Mouse (Mus musculus): Measurements from ENCODE around the gene Zbtb9.
A peak's percentile ranks its signal among the peaks of the same experiment; 100 is the strongest.
"Not testable (repeated sequence)": the region's sequence is repeated elsewhere in the genome, so short reads cannot be mapped to it uniquely, and the experiment has no call there.

Zbtb9 gene

DNA sequence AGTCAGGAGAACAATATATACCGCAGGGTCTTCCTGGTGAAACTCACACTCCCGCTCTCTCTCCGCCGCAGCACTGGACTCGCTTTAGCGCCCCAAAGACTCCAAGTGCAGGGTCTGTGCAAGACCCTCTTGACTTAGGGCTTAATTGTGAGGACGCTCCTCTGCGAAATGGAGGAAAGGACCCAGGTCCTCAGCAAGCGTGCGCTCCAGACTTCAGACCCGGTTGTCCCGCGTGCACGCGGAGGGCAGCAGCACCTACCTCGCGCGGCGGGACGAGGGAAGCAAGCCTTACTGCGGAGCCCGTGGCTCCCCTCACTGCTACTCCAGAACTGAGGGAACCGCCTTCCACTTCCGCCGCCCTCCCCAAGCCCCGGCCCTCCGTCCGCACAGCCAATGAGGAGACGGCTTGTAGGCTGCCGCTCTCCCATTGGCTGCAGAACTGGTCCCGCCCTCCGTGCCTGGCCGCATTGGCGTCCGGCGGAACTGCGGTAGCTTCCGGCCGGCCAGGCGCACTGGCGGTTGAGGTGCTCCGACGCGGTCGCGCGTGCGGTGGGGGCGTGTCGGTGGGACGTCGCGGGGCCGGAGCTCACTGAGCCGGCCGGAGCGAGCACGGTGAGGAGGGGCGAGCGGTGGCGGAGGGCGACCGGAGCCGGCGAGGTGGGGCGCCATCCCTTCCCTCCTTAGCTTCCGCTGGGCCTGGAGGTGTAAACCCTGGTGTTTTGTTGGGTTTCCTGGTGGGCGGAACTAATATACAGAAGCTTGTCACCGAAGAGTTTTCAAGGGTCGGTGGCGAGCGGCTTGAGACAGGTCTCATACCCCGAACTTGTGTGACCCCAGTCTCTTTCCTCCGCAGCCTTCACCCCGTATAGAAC is at the start of gene Zbtb9:
Gene Zbtb9 (plus strand): TSS at position 465 of the 872 bp plus-strand sequence.
- DNase-seq: peak; percentile 96

DNA sequence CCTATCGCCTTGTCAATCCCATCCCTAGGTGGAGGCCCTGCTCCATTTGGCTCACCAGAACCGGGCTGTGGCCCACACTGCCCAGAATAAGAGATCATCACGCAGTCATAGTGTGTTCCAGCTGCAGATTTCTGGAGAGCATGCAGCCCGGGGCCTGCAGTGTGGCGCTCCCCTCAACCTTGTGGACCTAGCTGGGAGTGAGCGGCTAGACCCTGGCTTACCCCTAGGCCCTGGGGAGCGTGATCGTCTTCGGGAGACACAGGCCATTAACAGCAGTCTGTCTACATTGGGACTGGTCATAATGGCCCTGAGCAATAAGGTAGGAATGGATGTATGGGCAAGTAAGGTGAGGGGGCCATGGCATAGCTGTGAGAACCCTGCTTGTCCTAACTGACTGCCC is 47.6 kb upstream of the Zbtb9 start:
- DNase-seq: not testable (repeated sequence)

DNA sequence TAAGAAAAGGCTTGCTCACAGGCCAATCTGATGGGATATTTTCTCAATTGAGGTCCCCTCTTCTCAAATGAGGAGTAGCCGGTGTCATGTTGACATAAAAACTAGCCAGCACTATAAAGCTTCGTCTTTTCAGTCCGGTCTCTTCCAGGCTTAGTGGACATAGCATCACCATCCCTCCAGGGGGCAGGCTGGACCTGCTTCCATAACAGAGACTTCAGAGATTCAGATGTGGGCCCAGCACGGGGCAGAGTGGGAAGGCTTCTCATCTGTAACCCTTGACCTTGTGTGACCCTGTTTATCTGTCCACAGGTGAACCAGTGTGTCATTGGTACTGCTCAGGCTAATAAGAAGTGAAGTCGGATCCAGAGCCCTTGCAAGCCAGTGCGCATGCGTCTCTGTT is 41.2 kb upstream of the Zbtb9 start:
- peak; percentile 64 for DNase-seq

GRCm38 (mm10) chr17:26932839-26933398 is 40.0 kb upstream of the Zbtb9 start, which contains the start of gene Phf1:
Gene Phf1 (plus strand): TSS chr17:26933052.
- DNase-seq: peak; percentile 99

- DNase-seq: peak; percentile 54
These were observed 39.5 kb upstream of the Zbtb9 start for GRCm38 (mm10) chr17:26933419-26933818.

DNA sequence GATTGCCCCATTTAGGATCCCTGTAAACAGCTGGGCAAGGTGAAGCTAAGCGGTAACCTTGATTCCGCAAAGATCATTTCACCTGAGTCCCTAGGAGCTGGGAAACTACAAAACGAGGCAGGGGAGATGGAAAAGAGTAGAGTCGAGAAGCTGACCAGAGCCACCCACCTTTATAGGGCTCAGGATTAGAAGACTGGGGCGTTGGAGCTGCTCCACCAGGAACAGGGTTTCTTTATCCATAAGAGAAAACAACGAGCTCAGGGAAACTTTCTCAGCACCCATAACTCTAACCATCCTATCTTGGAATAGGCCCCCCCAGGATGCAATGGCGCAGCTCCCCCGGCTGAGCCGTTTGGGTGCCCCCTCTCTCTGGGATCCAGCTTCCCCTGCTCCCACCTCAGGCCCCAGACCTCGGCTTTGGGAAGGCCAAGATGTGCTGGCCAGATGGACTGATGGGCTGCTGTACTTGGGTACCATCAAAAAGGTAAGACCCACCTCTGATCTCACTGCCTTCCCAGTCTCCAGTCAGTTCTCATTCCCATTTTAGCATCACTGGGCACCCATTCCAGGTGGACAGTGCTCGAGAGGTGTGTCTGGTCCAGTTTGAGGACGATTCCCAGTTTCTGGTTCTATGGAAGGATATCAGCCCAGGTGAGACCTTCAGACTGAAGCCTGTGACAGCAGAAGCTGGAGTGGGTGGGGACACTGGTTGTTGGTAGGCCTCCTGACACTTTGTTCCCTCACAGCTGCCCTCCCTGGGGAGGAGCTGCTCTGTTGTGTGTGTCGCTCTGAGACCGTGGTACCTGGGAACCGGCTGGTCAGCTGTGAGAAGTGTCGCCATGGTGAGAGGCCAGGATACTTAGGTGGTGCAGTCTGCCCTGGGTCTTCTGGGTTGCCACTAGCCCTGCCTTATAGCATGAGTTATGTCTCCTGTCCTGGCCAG is 38.8 kb upstream of the Zbtb9 start:
- no peak for DNase-seq

DNA sequence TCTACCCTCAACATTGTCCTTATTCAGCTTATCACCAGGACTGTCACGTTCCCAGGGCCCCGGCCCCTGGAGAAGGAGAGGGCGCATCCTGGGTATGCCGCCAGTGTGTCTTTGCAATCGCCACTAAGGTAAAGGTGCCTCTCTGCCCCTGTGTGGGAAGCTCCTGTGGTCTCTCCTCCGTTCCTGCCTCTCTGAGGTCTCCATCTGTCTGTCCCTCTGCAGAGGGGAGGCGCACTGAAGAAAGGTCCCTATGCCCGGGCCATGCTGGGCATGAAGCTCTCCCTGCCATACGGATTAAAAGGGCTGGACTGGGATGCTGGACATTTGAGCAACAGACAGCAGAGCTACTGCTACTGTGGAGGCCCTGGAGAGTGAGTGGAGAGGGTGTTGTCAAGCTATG is 37.9 kb upstream of the Zbtb9 start:
- DNase-seq: no peak

DNA sequence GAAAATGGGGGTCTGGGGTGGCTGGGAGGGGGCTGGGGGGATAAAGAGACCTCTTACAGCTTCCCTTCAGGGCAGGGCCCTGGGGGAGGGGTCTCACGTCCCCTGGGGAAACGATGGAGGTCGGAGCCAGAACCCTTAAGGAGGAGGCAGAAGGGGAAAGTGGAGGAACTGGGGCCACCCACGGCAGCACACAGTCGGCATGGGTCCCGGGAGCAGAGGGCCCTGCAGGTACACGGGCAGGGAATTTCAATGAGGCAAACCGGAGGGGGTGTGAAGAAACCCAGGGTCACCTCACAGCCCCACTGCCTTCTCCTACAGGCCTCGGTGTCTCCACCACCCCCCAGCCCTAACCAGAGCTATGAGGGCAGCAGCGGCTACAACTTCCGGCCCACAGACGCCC is 36.5 kb upstream of the Zbtb9 start:
- DNase-seq: no peak

DNA sequence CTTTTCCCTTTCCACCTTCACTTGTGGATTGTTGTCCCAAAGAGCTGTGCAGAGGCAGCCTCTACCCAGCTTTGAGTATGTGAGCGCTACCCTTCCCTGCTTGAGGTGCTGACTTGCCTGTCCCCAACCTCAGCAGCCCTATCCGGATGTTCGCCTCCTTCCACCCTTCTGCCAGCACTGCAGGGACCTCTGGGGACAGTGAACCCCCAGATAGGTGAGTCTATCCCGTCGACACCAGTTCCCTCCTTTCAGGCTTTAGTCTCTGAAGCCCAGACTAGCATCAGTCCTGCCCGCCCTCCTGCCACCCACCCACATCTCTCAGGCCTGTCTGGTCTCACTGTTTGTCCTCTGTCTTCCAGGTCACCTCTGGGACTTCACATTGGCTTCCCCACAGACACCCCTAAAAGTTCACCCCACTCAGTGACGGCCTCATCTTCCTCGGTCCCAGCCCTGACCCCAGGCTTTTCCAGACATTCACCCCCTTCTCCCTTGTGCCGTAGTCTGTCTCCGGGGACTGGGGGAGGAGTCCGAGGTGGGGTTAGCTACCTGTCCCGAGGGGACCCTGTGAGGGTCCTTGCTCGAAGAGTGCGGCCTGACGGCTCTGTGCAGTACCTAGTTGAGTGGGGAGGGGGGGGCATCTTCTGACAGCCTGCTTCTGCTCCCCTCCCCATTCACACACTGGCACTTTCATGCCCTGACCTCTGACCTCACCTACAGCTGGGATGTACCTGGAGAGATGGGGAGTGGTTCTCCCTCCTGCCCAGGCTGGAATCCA is 35.9 kb upstream of the Zbtb9 start:
- DNase-seq: no peak

DNA sequence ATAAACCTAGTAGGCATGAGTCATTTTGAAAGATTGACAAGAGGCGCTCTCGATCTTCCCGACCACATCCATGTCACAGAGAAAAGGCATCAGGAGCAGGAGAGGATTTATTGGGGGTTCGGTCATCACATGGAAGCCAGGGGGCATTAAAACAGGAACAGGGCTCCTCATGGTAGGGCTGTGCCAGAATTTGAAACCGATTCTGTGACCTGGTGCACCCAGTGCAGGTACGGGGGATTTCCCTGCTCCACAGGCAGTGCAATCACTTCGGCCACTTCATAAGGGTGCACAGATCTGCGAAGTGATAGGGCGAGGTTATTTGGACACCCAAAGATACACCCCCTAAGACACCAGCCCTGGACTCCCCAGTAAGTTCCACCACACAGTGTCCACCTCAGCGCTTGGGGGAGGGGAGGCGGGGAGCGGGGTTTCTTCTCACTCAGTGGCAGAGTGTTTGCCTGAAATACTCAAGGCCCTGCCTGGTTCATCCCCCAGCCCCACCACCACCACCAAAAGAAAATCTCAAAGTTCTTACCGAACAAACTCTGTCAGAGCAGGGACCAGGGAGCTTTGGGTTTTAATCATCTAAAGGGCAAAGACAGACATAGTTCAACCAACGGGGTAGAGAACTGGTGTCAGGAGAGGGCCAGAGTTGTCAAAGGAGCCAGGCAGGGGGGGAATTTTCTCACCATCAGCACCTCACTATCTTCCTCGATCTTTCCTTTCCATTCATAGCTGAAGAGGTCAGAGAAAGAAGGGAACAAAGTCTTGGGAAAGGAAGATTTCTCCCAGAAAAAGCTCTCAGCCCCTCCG is 34.9 kb upstream of the Zbtb9 start:
- DNase-seq: peak; percentile 20

GRCm38 (mm10) chr17:26938731-26939130 is 34.2 kb upstream of the Zbtb9 start:
- DNase-seq: no peak

DNA sequence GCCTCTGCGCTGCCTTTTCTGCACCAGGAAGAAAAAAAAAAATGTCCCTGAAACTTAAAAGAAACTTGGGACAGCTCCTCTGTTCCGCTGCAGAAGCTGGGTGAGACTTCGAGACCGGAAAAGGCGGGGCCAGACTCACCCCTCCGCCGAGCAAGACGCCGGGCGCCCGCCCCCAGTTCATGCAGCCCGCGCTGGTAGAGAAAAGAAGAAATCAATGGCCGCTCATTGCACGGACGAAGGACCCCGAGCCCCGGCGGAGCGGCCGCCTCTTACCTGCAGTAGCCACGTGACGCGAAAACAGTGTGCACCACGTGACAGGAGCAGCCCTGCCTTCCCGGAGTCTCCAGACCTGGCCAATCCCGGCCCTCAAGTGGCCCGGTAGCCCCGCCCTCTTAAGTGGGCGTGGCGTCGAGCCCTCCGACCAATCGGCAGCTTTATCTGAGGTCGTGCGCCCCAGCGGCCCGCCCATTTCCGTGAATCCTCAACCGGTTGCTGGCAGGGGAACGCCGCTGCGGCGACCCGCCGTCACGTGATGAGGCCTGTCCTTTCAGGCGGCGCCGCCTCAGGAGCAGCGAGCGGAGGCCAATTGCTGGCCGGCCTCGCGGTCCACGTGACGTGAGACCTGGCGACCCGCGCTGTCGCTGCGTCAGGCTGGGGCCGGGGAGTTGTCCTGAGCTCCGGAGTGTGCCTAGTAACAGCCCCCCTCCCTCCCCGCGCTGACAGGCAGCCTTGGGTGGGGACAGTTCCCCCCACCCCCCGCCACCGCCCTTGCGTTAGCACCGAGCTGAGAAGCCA is 33.6 kb upstream of the Zbtb9 start, which contains the start of gene Cuta:
Gene Cuta (minus strand): TSS at position 392 of the 795 bp plus-strand sequence.
- DNase-seq: peak; percentile 100

DNA sequence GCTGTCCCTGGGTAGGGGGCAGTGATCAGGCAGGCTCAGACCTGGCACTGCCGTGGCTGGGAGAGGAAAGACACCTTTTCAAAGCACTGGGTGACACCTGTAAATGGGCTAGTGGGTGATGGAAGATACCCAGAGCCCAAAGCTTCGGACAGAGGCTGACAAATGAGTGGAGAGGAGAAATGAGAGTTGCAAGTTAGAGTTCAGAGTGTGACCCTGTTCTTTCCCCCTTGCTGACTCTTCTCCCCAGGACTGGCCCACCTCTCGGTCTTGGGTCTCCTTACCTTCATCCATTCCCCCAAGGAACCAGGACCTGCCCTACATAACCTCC is 33.0 kb upstream of the Zbtb9 start:
- no peak for DNase-seq

DNA sequence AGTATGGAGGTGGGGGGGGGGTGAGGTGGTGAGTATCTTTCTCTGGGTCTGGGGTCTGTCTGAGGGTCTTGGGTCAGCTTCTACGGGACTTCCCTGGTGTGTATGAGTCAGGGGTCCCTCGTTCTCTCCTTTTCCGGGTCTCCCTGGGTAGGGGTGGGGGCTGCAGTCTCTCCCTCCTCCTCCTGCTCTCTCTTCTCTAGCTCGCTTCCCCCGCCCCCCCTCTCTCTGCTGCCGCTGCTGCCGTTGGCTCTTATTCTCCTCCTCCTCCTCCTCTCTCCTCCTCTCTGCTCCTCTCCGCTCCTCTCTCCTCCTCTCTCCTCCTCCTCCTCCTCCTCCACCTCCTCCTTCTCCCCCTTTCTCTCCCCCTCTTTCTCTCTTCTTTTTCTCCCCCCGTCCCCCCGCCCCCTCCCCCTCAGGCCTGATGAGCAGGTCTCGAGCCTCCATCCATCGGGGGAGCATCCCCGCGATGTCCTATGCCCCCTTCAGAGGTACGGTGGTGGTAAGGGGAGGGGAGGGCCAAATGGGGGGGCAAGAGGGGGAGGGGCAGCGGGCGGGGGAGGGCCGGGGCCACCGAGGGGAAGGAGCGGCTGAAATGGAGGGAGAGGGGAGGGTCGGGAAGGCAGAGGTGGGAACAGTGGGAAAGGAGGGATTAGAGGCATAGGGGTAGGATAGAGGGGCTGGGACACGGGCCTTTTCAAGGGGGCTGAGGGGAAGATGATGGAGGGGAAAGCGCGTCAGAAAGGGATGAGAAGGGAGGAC is 31.8 kb upstream of the Zbtb9 start, which contains the start of gene Syngap1:
Gene Syngap1 (plus strand): TSS at position 223 of the 759 bp plus-strand sequence.
- DNase-seq: peak; percentile 20

DNA sequence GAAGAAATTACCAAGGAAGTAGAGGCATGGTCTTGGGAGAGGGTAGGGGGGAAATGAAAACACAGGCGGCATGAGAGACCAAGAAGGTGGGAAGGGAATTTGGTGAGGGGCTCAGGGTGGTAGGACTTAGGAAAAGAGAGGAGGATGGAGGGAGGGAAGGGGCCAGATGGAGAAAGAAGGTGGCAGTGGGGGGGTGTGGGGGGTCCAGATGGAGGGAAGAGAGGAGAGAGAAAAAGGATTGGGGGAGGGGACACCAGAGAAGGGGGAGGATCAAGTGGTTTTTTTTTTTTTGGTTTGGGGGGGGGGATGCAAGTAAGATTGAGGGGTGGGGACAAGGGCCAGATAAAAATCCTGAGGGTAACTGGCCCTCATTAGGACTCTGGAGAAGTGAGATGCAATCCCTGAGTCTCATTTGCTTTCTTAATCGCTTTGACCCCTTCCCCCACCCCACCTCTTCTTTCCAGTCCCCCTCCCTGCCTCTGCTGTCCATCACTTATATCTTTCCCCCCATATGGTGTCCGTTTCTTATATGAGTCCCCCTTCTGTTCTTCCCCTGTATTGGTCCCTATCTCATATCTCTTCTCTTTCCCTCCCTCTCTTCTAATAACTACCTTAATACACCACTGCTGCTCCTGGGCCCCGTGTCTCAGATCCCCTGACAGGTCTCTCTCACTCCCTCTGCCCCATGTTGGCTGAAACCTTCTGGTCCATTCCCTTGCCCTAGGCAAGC is 31.0 kb upstream of the Zbtb9 start:
- no peak for DNase-seq

DNA sequence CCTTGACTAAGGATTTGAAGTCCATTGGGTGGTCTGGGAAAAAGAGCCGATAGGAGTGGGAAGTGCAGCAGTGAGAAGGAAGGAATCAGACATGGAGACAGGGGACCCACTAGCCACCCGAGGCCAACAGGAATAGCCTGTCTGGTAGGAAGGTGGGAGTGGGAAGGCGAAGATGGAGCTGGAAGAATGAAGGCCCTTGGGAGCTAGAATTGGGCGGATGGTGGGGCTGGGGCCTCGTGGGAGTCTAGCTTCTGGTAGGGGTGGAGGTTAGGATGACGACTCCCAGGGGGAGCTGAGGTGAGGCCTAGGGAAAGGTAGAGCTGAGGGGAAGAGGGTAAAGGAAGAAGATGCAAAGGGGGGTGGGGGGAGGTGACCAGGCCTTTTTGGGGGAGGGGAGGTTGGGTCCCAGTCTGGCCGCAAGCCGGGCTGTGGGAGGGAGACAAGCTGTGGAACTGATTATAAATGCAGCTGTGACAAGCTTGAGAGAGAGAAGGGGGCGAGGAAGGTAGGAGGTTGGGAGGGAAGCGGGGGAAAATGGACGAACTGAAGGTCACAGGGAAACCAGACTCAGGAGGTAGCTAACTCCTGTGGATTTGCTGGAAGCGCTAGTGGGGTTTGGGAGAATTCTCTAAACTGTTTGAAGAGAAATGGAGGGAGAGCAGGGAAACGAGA is 27.0 kb upstream of the Zbtb9 start:
- DNase-seq: no peak

DNA sequence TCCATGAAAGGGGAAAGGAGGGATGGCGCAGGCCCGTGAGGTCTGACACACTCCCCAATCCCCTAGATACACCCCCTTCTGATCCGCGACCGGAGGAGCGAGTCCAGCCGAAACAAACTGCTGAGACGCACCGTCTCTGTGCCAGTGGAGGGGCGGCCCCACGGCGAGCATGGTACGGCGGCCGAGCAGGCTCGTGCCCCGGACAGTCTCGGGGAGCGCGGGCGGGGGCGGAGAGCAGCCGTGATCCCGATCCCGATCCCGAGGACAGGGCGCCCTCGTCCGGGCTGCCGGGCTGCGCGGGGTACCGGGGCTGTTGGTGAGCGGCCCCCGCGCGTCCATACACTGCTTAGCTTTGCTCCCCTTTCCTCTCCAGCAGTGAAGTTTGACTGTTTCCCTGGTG is 26.4 kb upstream of the Zbtb9 start:
- DNase-seq: peak; percentile 87
